Mouse (Mus musculus): ENCODE measurements around the gene Pex1. TPM values are rescaled to one million over a fixed set of nuclear protein-coding genes. Genes with fewer than 3 reads are reported as not detected.
"Not testable (repeated sequence)": the region's sequence is repeated elsewhere in the genome, so short reads cannot be mapped to it uniquely, and the experiment has no call there.

Pex1 gene
- polyA plus RNA-seq (2012; rRNA removed), result 14.5 and 15.4 TPM in 2 replicates

GRCm38 (mm10) chr5:3595693-3596398, at the start of gene Pex1:
Pex1 (plus strand) TSS chr5:3596066.
- DNase-seq (ENCODE audit: low read depth), result peak; percentile 77

GRCm38 (mm10) chr5:3546226-3546625, 49.6 kb upstream of the Pex1 start:
- no peak for DNase-seq (ENCODE audit: low read depth)

GRCm38 (mm10) chr5:3551481-3551880, 44.4 kb upstream of the Pex1 start:
- no peak for DNase-seq (ENCODE audit: low read depth)

- no peak for DNase-seq (ENCODE audit: low read depth)
Measured at GRCm38 (mm10) chr5:3554198-3554597, 41.7 kb upstream of the Pex1 start.

GRCm38 (mm10) chr5:3571266-3571665, 24.6 kb upstream of the Pex1 start, which contains the start of gene 1700109H08Rik:
1700109H08Rik (plus strand) TSS chr5:3571566.
- no peak for DNase-seq (ENCODE audit: low read depth)

GRCm38 (mm10) chr5:3574825-3575224, 21.0 kb upstream of the Pex1 start:
- DNase-seq (ENCODE audit: low read depth), result no peak

GRCm38 (mm10) chr5:3577939-3578338, 17.9 kb upstream of the Pex1 start:
- DNase-seq (ENCODE audit: low read depth), result no peak

GRCm38 (mm10) chr5:3579066-3579465, 16.8 kb upstream of the Pex1 start:
- no peak for DNase-seq (ENCODE audit: low read depth)

- no peak for DNase-seq (ENCODE audit: low read depth)
Measured at GRCm38 (mm10) chr5:3596399-3596766, 517 bp downstream of the Pex1 start, which contains the start of gene Rbm48. Rbm48 (minus strand) TSS chr5:3596585.

- no peak for DNase-seq (ENCODE audit: low read depth)
Measured at GRCm38 (mm10) chr5:3597171-3597570, 1.3 kb downstream of the Pex1 start.

GRCm38 (mm10) chr5:3598766-3599165, 2.9 kb downstream of the Pex1 start:
- peak; percentile 92 for DNase-seq (ENCODE audit: low read depth)

GRCm38 (mm10) chr5:3600298-3600697, 4.4 kb downstream of the Pex1 start:
- DNase-seq (ENCODE audit: low read depth), result peak; percentile 83

GRCm38 (mm10) chr5:3600790-3601189, 4.9 kb downstream of the Pex1 start:
- no peak for DNase-seq (ENCODE audit: low read depth)

- DNase-seq (ENCODE audit: low read depth), result no peak
Measured at GRCm38 (mm10) chr5:3607114-3607513, 11.2 kb downstream of the Pex1 start.

GRCm38 (mm10) chr5:3609241-3609640, 13.4 kb downstream of the Pex1 start:
- no peak for DNase-seq (ENCODE audit: low read depth)

GRCm38 (mm10) chr5:3611835-3612234, 16.0 kb downstream of the Pex1 start:
- not testable (repeated sequence) for DNase-seq (ENCODE audit: low read depth)

- no peak for DNase-seq (ENCODE audit: low read depth)
Measured at GRCm38 (mm10) chr5:3620486-3620885, 24.6 kb downstream of the Pex1 start.

- no peak for DNase-seq (ENCODE audit: low read depth)
Measured at GRCm38 (mm10) chr5:3630055-3630454, 34.2 kb downstream of the Pex1 start.

GRCm38 (mm10) chr5:3631512-3632271, 35.8 kb downstream of the Pex1 start:
- DNase-seq (ENCODE audit: low read depth), result no peak

GRCm38 (mm10) chr5:3632285-3632684, 36.4 kb downstream of the Pex1 start:
- no peak for DNase-seq (ENCODE audit: low read depth)

GRCm38 (mm10) chr5:3633315-3633714, 37.4 kb downstream of the Pex1 start:
- DNase-seq (ENCODE audit: low read depth), result peak; percentile 50

- no peak for DNase-seq (ENCODE audit: low read depth)
Measured at GRCm38 (mm10) chr5:3633951-3634350, 38.1 kb downstream of the Pex1 start.

- no peak for DNase-seq (ENCODE audit: low read depth)
Measured at GRCm38 (mm10) chr5:3635286-3635685, 39.4 kb downstream of the Pex1 start.
